Comparison of ENCODE assay signal across 10 mouse cellular contexts in the genomic region with DNA sequence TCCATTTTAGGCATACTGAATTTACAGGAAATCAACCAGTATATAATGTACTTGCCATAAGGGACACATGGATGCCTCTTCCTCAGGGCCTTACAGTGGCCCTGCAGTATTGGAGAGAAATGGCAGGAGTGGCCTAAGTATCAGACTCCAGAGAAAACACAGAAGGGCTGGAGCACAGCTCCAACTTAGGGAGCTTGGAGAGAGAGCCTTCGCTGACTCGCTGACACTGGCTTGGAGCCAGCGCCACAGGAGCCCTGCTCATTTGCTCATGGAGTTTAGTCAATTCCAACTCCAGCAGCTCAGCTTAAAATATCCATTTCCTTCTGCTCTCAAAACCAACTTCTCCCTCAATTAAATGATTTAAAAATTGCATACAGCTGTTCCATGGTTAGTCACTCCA. TPM values are rescaled to one million over a fixed set of nuclear protein-coding genes. Genes with fewer than 3 reads are reported as not detected.
DNase-seq lines count a peak whose midpoint lies in the region; ATAC-seq and TF ChIP-seq lines count a peak whose summit lies in the region.
"Had no signal": no experiment of that assay in that cellular context is flagged by ENCODE, and none has a peak within 500 bp of the region (broad histone marks: within the 10 kb centered on the region; RNA-seq: fewer than 3 reads in every experiment).

No protein-coding gene starts in this region.

- no peak; the same call in 1 of the 2 replicates for ATAC-seq in hindbrain, embryonic 15.5 days (ENCODE audit: low FRiP score, low read depth)

- H3K4me2 ChIP-seq in hindbrain, embryonic 15.5 days = no peak overlapping the region
- H3K4me2 ChIP-seq: midbrain, embryonic 12.5 days had no signal

- no peak overlapping the region for H3K4me3 ChIP-seq in hindbrain, embryonic 15.5 days
- no peak overlapping the region for H3K4me3 ChIP-seq in hindbrain, embryonic 10.5 days
- no peak overlapping the region for H3K4me3 ChIP-seq in MEL (ENCODE audit: control insufficient read depth in 1 of 2, insufficient read depth in 1 of 2, low read depth in 2 of 2, low read length in 2 of 2)
- H3K4me3 ChIP-seq in cerebellum, adult 2 months (replicated peaks; ENCODE audit: insufficient read depth, low read depth, low read length) = no peak overlapping the region
- H3K4me3 ChIP-seq in thymus, adult 2 months (ENCODE audit: control insufficient read depth, insufficient read depth, low read length) = no peak overlapping the region
- H3K4me3 ChIP-seq: midbrain, embryonic 12.5 days had no signal

- intact Hi-C loops in heart, postnatal 10 days (cut with DNase I) = no loop called here

- no peak overlapping the region for H3K9ac ChIP-seq in hindbrain, embryonic 15.5 days
- H3K9ac ChIP-seq in MEL (ENCODE audit: control insufficient read depth, low read depth, low read length, poor library complexity, severe bottlenecking) = no peak overlapping the region
- H3K9ac ChIP-seq: midbrain, embryonic 12.5 days had no signal

- no peak for TF ChIP-seq RAD21 in MEL (IDR thresholded peaks at IDR 0.05; ENCODE audit: low read depth, low read length)

- peaks cover 7% of the 10 kb centered on the region; the same call in 1 of the 2 replicates for H3K4me1 ChIP-seq in hindbrain, embryonic 15.5 days (replicated peaks)
- H3K4me1 ChIP-seq in hindbrain, embryonic 10.5 days (replicated peaks) = peaks cover 10% of the 10 kb centered on the region; the same call in 1 of the 2 replicates
- H3K4me1 ChIP-seq in MEL (ENCODE audit: control insufficient read depth in 1 of 2, insufficient read depth in 2 of 2, low read length in 2 of 2) = peaks cover 21 to 29% of the 10 kb centered on the region in 2 experiments
- peaks cover 7% of the 10 kb centered on the region for H3K4me1 ChIP-seq in cerebellum, adult 2 months (ENCODE audit: control insufficient read depth, insufficient read depth, low read length)
- peaks cover 8% of the 10 kb centered on the region for H3K4me1 ChIP-seq in thymus, adult 2 months (replicated peaks; ENCODE audit: control insufficient read depth, insufficient read depth, low read length)
- H3K4me1 ChIP-seq: midbrain, embryonic 12.5 days had no signal

- TF ChIP-seq POLR2A in MEL (IDR thresholded peaks at IDR 0.05; ENCODE audit: control insufficient read depth in 1 of 2, insufficient read depth in 1 of 2, low read depth in 1 of 2, low read length in 2 of 2, poor library complexity in 1 of 2) = no peak
- no peak for TF ChIP-seq POLR2A in cerebellum, adult 2 months (IDR thresholded peaks at IDR 0.05; ENCODE audit: borderline replicate concordance, insufficient read depth, low read length)
- TF ChIP-seq POLR2A in thymus, adult 2 months (IDR thresholded peaks at IDR 0.05; ENCODE audit: control insufficient read depth, extremely low read depth, insufficient read depth, low read length, poor library complexity) = no peak

- H3K27me3 ChIP-seq in hindbrain, embryonic 15.5 days = no peaks in the 10 kb centered on the region
- no peaks in the 10 kb centered on the region for H3K27me3 ChIP-seq in hindbrain, embryonic 10.5 days (ENCODE audit: insufficient read depth, poor library complexity, severe bottlenecking)
- no peaks in the 10 kb centered on the region for H3K27me3 ChIP-seq in MEL (ENCODE audit: control insufficient read depth in 1 of 2, insufficient read depth in 2 of 2, low read length in 2 of 2)
- no peaks in the 10 kb centered on the region for H3K27me3 ChIP-seq in cerebellum, adult 2 months (ENCODE audit: control insufficient read depth, insufficient read depth, low read length)
- H3K27me3 ChIP-seq in thymus, adult 2 months (ENCODE audit: control insufficient read depth, insufficient read depth, low read length) = no peaks in the 10 kb centered on the region
- H3K27me3 ChIP-seq: midbrain, embryonic 12.5 days had no signal

- 0 out of 4 replicates have a peak, but pooled peaks of 1 of the 2 experiments have one; percentile 22 for TF ChIP-seq EP300 in MEL (IDR thresholded peaks at IDR 0.05; ENCODE audit: low read depth in 1 of 2, low read length in 2 of 2)

- H3K9me3 ChIP-seq in hindbrain, embryonic 15.5 days = no peaks in the 10 kb centered on the region
- H3K9me3 ChIP-seq in hindbrain, embryonic 10.5 days = no peaks in the 10 kb centered on the region
- H3K9me3 ChIP-seq in MEL (replicated peaks; ENCODE audit: insufficient read depth, low read length) = no peaks in the 10 kb centered on the region
- H3K9me3 ChIP-seq: midbrain, embryonic 12.5 days had no signal

- H3K36me3 ChIP-seq in hindbrain, embryonic 15.5 days = peaks cover 13% of the 10 kb centered on the region
- H3K36me3 ChIP-seq in hindbrain, embryonic 10.5 days = peaks cover 38% of the 10 kb centered on the region
- H3K36me3 ChIP-seq in MEL (ENCODE audit: control insufficient read depth in 1 of 2, insufficient read depth in 2 of 2, low read length in 2 of 2) = peaks cover 8 to 28% of the 10 kb centered on the region in 2 experiments; a peak in 3 of 4 replicates
- H3K36me3 ChIP-seq in thymus, adult 2 months (ENCODE audit: control insufficient read depth, insufficient read depth, low read length) = peaks cover 14% of the 10 kb centered on the region

- no peak for TF ChIP-seq CTCF in MEL (IDR thresholded peaks at IDR 0.05 in 2 of 3, conservative IDR thresholded peaks at IDR 0.05 in 1 of 3; ENCODE audit: control insufficient read depth in 1 of 3, insufficient read depth in 1 of 3, low read depth in 2 of 3, low read length in 3 of 3, poor library complexity in 1 of 3, severe bottlenecking in 1 of 3)
- no peak for TF ChIP-seq CTCF in cerebellum, adult 2 months (IDR thresholded peaks at IDR 0.05; ENCODE audit: borderline replicate concordance, insufficient read depth, low read depth, low read length)
- TF ChIP-seq CTCF in thymus, adult 2 months (IDR thresholded peaks at IDR 0.05; ENCODE audit: borderline replicate concordance, control insufficient read depth, extremely low read depth, insufficient read depth, low read length, poor library complexity) = no peak

- DNase-seq in hindbrain, embryonic 10.5 days (ENCODE audit: low spot score) = no peak
- peak; percentile 53 for DNase-seq in MEL (ENCODE audit: low read depth, low spot score)
- DNase-seq in cerebellum, adult 2 months = peak; percentile 66 to 68
- DNase-seq in heart, postnatal 10 days = peak; percentile 61 to 75
- DNase-seq in right cerebral cortex, postnatal 10 days (ENCODE audit: low spot score in 2 of 2) = peak; percentile 71 to 75
- no peak for DNase-seq in B cell, adult 2 months
- no peak for DNase-seq in thymus, adult 2 months

- 50% methylated on average over 3 of the region's 3 CpGs for WGBS in hindbrain, embryonic 15.5 days
- 79% methylated on average over 3 of the region's 3 CpGs for WGBS in hindbrain, embryonic 10.5 days
- WGBS in cerebellum, adult 2 months = 6% methylated on average over 3 of the region's 3 CpGs
- 94% methylated on average over 3 of the region's 3 CpGs for WGBS in thymus, adult 2 months

- H3K27ac ChIP-seq in hindbrain, embryonic 15.5 days (replicated peaks) = peak overlapping the region; percentile 50; the same call in 1 of the 2 replicates
- H3K27ac ChIP-seq in hindbrain, embryonic 10.5 days = no peak overlapping the region; the same call in 1 of the 2 replicates
- H3K27ac ChIP-seq in MEL (ENCODE audit: control insufficient read depth, low read depth, low read length) = no peak overlapping the region
- no peak overlapping the region for H3K27ac ChIP-seq in cerebellum, adult 2 months (ENCODE audit: insufficient read depth, low read length)
- H3K27ac ChIP-seq in thymus, adult 2 months (ENCODE audit: control insufficient read depth, insufficient read depth, low read length) = no peak overlapping the region
- H3K27ac ChIP-seq: midbrain, embryonic 12.5 days had no signal

- H3K79me2 ChIP-seq in MEL (ENCODE audit: control insufficient read depth, insufficient read depth, low read length, poor library complexity) = no peaks in the 10 kb centered on the region

TF ChIP-seq in MEL, 35 proteins besides CTCF, POLR2A, EP300 and RAD21 (continues in another document):
- TF ChIP-seq MYB (IDR thresholded peaks at IDR 0.05; ENCODE audit: low read depth, low read length) (no peak), RCOR1 (IDR thresholded peaks at IDR 0.05; ENCODE audit: low read depth, low read length) (no peak), MEF2A (IDR thresholded peaks at IDR 0.05; ENCODE audit: extremely low read depth, insufficient replicate concordance, low read depth, low read length, poor library complexity, severe bottlenecking) (no peak), MAX (IDR thresholded peaks at IDR 0.05; ENCODE audit: low read length) (no peak), ZC3H11A (IDR thresholded peaks at IDR 0.05; ENCODE audit: low read depth, low read length) (no peak), MXI1 (IDR thresholded peaks at IDR 0.05; ENCODE audit: low read depth, low read length) (no peak)

RNA-seq across cellular contexts. Expression of a gene that starts 22.6 kb away (rescaled TPM):
- 37.9 and 39.8 TPM in 2 replicates for polyA plus RNA-seq in hindbrain, embryonic 15.5 days (2015; fragmentation: Nextera tagmentation; extraction: Ambion mirVana)
- polyA plus RNA-seq in hindbrain, embryonic 10.5 days (2016; fragmentation: Nextera tagmentation; extraction: Ambion mirVana) = 22.2 and 22.8 TPM in 2 replicates
- total RNA-seq in MEL (2012; rRNA removed) = 19.7 and 23.3 TPM in 2 replicates
- 10 to 100 TPM in 1 of 2 experiments, not detected in 1; 18.8 TPM for polyA plus RNA-seq in MEL (2012; ENCODE audit: insufficient read depth in 1 of 2, insufficient read length in 2 of 2, low read depth in 1 of 2, low replicate concordance in 2 of 2, missing spikeins in 1 of 2)
- 81.3 and 88.4 TPM in 2 replicates for polyA plus RNA-seq in cerebellum, adult 2 months (2012; rRNA removed)
- 10 to 100 TPM; 50.4 to 51.2 TPM for total RNA-seq in heart, postnatal 10 days (2021)
- polyA plus RNA-seq in thymus, adult 2 months (2012; rRNA removed) = 14.8 and 16.6 TPM in 2 replicates

RNA-seq across cellular contexts. Expression of a gene that starts 41.4 kb away (rescaled TPM):
- polyA plus RNA-seq in hindbrain, embryonic 15.5 days (2015; fragmentation: Nextera tagmentation; extraction: Ambion mirVana) = 4.3 and 4.9 TPM in 2 replicates
- 0.73 and 1.7 TPM in 2 replicates for polyA plus RNA-seq in hindbrain, embryonic 10.5 days (2016; fragmentation: Nextera tagmentation; extraction: Ambion mirVana)
- not detected in 2 replicates for total RNA-seq in MEL (2012; rRNA removed)
- polyA plus RNA-seq in MEL (2012; ENCODE audit: insufficient read depth in 1 of 2, insufficient read length in 2 of 2, low read depth in 1 of 2, low replicate concordance in 2 of 2, missing spikeins in 1 of 2) = not detected
- polyA plus RNA-seq in cerebellum, adult 2 months (2012; rRNA removed) = 0.34 and 0.43 TPM in 2 replicates
- total RNA-seq in heart, postnatal 10 days (2021) = 10 to 100 TPM in 1 of 2 experiments, 1 to 10 TPM in 1; 9.6 to 18.9 TPM
- 3.1 and 3.4 TPM in 2 replicates for polyA plus RNA-seq in thymus, adult 2 months (2012; rRNA removed)
- total RNA-seq: ES-E14 had no signal

RNA-seq across cellular contexts. Expression of a gene that starts 53.6 kb away (rescaled TPM):
- polyA plus RNA-seq in hindbrain, embryonic 15.5 days (2015; fragmentation: Nextera tagmentation; extraction: Ambion mirVana) = 11.9 TPM in 2 replicates
- 1.7 and 1.9 TPM in 2 replicates for polyA plus RNA-seq in hindbrain, embryonic 10.5 days (2016; fragmentation: Nextera tagmentation; extraction: Ambion mirVana)
- total RNA-seq in MEL (2012; rRNA removed) = 11.7 and 14.8 TPM in 2 replicates
- 10 to 100 TPM in 1 of 2 experiments, not detected in 1; 22.3 TPM for polyA plus RNA-seq in MEL (2012; ENCODE audit: insufficient read depth in 1 of 2, insufficient read length in 2 of 2, low read depth in 1 of 2, low replicate concordance in 2 of 2, missing spikeins in 1 of 2)
- polyA plus RNA-seq in cerebellum, adult 2 months (2012; rRNA removed) = 19.0 and 21.1 TPM in 2 replicates
- 10 to 100 TPM; 37.7 to 39.2 TPM for total RNA-seq in heart, postnatal 10 days (2021)
- polyA plus RNA-seq in thymus, adult 2 months (2012; rRNA removed) = 6.8 and 9.8 TPM in 2 replicates

Comparison
In these comparisons a context has a peak if more than half of its experiments do, and no peak if none do; other contexts are left out.
1. DNase-seq: peak in MEL (single experiment), cerebellum, adult 2 months (2 of 2), heart, postnatal 10 days (2 of 2) and right cerebral cortex, postnatal 10 days (2 of 2); none in hindbrain, embryonic 10.5 days (single experiment), B cell, adult 2 months (0 of 2) and thymus, adult 2 months (single experiment).